Mouse (Mus musculus) liver, postnatal 0 days (tissue): ENCODE data around the gene Kcnk4. TPM values are rescaled to one million over a fixed set of nuclear protein-coding genes. Genes with fewer than 3 reads are reported as not detected.
A peak's percentile ranks its signal among the peaks of the same experiment; 100 is the strongest.

ENCODE experiments used
- ATAC-seq: fragments of 200-750 bp; cut with Nextera tagmentation; 2 replicates; pipeline ENCODE4 v1.8.0; 2017; ENCODE audit warnings: mild to moderate bottlenecking, moderate library complexity
- DNase-seq: peaks from one replicate; pipeline ENCODE4 v3.0.0-alpha.2; 2016
- H3K27ac ChIP-seq: fragments of 300-500 bp; sonication (generic); 2 replicates; pipeline ENCODE4 v1.5.1; 2014; ENCODE audit warnings: antibody characterized with exemption, moderate library complexity, mild to moderate bottlenecking, low read depth
- H3K27me3 ChIP-seq: fragments of 300-500 bp; sonication (generic); 2 replicates; pipeline ENCODE4 v1.6.1; 2014; ENCODE audit warnings: low read length, control low read depth, mixed read lengths; ENCODE audit not compliant: insufficient read depth
- H3K36me3 ChIP-seq: fragments of 300-500 bp; sonication (generic); replicated peaks from 2 replicates; pipeline ENCODE4 v1.6.1; 2014; ENCODE audit warnings: mild to moderate bottlenecking, control low read depth, low read length, moderate library complexity, mixed read lengths; ENCODE audit not compliant: insufficient read depth
- H3K4me1 ChIP-seq: fragments of 300-500 bp; sonication (generic); 2 replicates; pipeline ENCODE4 v1.6.1; 2014; ENCODE audit warnings: antibody characterized with exemption, mild to moderate bottlenecking, control low read depth; ENCODE audit not compliant: insufficient read depth
- H3K4me2 ChIP-seq: fragments of 300-500 bp; sonication (generic); 2 replicates; pipeline ENCODE4 v1.6.1; 2014; ENCODE audit warnings: low read depth, mild to moderate bottlenecking, low read length, moderate library complexity, mixed read lengths
- H3K4me3 ChIP-seq: fragments of 300-500 bp; sonication (generic); 2 replicates; pipeline ENCODE4 v1.5.1; 2014; ENCODE audit warnings: low read depth, low read length
- H3K9ac ChIP-seq: fragments of 300-500 bp; sonication (generic); replicated peaks from 2 replicates; pipeline ENCODE4 v1.6.1; 2014; ENCODE audit warnings: mild to moderate bottlenecking, moderate library complexity
- H3K9me3 ChIP-seq: fragments of 300-500 bp; sonication (generic); 2 replicates; pipeline ENCODE4 v1.6.1; 2016; ENCODE audit warnings: mild to moderate bottlenecking, control low read depth, low read length, mixed read lengths
- CTCF ChIP-seq: sonication (generic); IDR thresholded peaks from 2 replicates; pipeline ENCODE4 v1.5.1; 2016; ENCODE audit warnings: antibody characterized with exemption, low read depth
- EP300 ChIP-seq: IDR thresholded peaks from 2 replicates; pipeline ENCODE4 v1.6.1; 2016; ENCODE audit warnings: antibody characterized with exemption, low read depth, mild to moderate bottlenecking
- WGBS: fragments of 180-500 bp; shearing (Covaris S2); extraction: QIAGEN DNeasy Blood & Tissue Kit; methylation state at CpG from one replicate; pipeline ENCODE4 v1.1.7; 2014; ENCODE audit not compliant: insufficient replicate concordance; 5-methylcytosine and 5-hydroxymethylcytosine counted together
- polyA plus RNA-seq: library from polyadenylated mRNA; unstranded; fragments of >200 nt; fragmentation: Nextera tagmentation; extraction: Ambion mirVana; gene quantifications from 2 replicates; pipeline ENCODE4 v1.2.1, GENCODE M21; 2015

Gene Kcnk4
- polyA plus RNA-seq, 1 experiment from 2014 or later = 0.09 TPM

DNA sequence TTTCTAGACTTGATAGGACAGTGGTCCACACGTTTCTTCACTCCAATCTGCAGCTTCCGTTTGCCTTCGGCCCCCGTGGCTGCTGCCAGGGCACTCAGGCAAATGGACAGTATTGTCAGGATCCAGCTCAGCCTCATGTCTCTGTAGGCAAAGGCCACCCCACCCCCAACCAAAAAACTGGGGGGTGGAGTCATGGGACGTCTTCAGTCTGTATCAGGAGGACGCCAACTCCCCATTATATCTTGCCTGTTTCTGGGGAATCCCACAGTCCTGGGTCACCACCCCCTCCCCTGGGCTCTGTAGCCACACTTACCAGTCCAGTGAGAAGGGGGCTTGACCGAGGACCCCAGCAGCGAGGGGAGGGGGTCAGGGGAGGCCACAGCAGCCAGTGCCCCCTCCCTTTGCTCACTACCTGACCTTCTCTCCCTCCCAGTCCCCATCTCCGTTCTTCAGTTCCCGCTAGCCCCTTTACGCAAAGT lies 44.7 kb upstream of the Kcnk4 start:
- H3K4me3 ChIP-seq = peak overlapping the region; percentile 75
- peak overlapping the region; percentile 68 for H3K9ac ChIP-seq
- H3K9me3 ChIP-seq = no peaks in the 10 kb centered on the region
- no peaks in the 10 kb centered on the region for H3K27me3 ChIP-seq
- WGBS = 9% methylated on average over 11 of the region's 11 CpGs
- H3K4me2 ChIP-seq = peak overlapping the region; percentile 95
- H3K27ac ChIP-seq = peak overlapping the region; percentile 93
- TF ChIP-seq CTCF (no peak), EP300 (no peak)
- peak; percentile 59 for DNase-seq
- ATAC-seq = no peak
- peaks cover 41% of the 10 kb centered on the region for H3K4me1 ChIP-seq
- H3K36me3 ChIP-seq = peaks cover 17% of the 10 kb centered on the region

DNA sequence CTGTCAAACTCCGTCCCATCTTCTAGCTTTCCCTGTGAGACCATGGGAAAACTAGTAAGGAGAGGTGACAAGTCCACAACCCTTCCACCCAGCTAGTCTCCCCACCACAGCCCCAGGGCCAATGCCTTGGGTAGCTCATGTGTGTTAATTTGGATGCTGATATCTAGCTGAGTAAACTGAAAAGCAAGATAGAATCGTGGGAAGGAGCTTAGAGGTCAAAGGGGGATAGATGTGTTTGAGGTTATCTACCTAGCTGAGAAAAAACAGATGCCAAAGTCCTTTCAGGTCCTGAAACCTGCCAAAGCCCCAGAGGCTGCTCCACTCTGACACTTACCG lies 44.3 kb upstream of the Kcnk4 start:
- no peak for ATAC-seq
- Histone ChIP-seq H3K4me1 (peaks cover 45% of the 10 kb centered on the region), H3K9ac (peak overlapping the region; percentile 68; the same call in 1 of the 2 replicates), H3K4me2 (peak overlapping the region; percentile 95), H3K36me3 (peaks cover 13% of the 10 kb centered on the region), H3K9me3 (no peaks in the 10 kb centered on the region), H3K27ac (peak overlapping the region; percentile 93), H3K4me3 (peak overlapping the region; percentile 75), H3K27me3 (no peaks in the 10 kb centered on the region)
- WGBS = 35% methylated on average over 3 of the region's 3 CpGs
- no peak for TF ChIP-seq CTCF
- no peak for TF ChIP-seq EP300
- DNase-seq = no peak

DNA sequence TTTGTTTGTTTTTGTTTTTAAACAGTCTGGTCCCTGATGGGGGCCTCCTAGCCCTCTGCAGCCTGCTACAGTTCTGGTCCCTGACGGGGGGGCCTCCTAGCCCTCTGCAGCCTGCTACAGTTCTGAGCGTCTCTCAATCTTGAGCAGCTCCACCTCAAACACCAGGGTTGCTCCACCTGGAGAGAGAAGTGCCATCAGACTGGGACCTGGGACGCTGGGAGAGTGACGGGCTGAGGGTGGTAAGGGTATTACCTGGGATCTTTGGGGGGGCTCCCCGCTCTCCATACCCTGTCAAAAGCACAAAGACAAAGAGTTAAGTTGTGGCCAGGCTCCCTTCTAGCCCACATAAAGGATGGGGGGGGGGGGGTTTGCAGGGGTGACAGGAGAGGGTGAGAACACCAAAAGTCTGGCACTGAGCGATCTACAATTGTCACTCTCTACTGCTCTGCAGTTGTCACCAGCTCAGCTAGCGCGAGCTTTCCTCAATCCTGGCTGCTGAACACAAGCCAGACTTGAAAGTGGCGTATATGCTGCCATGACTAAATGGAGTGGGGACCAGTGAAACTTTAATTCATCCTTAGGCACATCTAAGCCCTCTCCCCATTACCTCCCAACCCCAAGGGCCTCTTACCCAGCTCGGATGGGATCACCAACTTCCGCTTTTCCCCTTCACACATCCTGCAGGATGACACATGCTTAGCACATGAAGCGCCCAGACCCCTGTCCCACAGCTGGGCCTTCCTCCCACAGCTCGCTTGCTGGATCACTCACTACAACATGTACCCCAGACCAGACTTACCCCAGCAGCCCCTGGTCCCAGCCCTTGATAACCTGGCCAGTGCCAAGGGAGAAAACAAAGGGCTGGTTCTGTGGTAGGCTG lies 43.7 kb upstream of the Kcnk4 start:
- TF ChIP-seq CTCF (no peak), EP300 (no peak)
- no peak for ATAC-seq
- no peaks in the 10 kb centered on the region for H3K27me3 ChIP-seq
- 75% methylated on average over 13 of the region's 13 CpGs for WGBS
- peaks cover 45% of the 10 kb centered on the region for H3K4me1 ChIP-seq
- DNase-seq = no peak
- H3K9me3 ChIP-seq = no peaks in the 10 kb centered on the region
- peak overlapping the region; percentile 95 for H3K4me2 ChIP-seq
- H3K9ac ChIP-seq = peak overlapping the region; percentile 68
- H3K4me3 ChIP-seq = no peak overlapping the region; the same call in 1 of the 2 replicates
- peaks cover 9% of the 10 kb centered on the region for H3K36me3 ChIP-seq
- no peak overlapping the region for H3K27ac ChIP-seq

DNA sequence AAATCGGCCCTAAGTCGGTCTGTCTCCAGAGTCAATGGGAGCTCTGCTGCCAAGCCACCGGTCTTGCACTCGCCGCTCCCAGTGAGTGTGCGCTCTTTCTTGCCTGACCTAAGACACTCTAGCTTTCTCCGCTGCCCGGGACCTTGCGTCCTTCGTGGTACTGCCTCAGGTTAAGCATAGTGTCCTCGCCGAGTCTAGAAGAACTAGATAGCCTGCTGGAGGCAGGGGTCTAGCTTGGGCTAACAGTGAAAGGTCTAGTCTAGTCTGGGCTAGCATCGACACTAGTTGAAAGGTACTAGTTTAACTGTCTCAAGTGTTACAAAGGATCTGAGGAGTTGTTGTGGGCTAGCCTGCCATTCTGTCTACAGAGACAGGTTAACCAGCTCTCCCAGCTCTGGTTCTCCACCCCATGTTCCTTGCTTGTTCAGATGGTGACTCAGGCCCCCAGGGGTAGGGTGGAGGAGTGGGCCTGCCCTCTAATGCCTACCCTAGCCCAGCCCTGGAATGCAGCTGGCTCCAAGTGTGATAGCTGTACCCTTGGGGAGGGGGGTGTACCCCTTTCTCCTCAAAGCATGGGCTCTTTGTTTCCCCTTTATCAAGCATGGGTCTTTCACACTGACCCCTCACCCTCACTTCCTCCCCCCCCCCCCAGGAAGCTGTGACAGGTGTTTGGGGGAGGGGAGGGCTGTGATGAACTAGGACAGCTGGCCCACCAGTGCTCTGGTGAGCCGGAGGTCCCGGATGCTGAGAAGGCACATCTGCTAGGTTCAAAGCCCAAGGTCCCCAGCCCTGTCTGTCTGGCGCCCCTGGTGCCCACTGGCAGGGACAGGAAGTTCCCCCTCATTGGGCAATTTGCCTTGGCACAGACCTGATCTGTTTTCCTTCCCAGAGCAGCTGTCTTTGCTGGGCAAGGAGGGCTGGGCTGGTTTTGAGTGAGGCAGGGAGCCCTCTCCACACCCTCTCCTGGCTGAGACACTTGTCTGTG lies 41.5 kb upstream of the Kcnk4 start, which contains the start of gene Plcb3:
Gene Plcb3, minus strand, starts transcription at position 934 of the 985 bp plus-strand sequence.
- WGBS = under 1% methylated on average over 16 of the region's 16 CpGs
- H3K27ac ChIP-seq = peak within 1 kb of the TSS; percentile 88
- peaks cover 7% of the 10 kb centered on the region for H3K36me3 ChIP-seq
- ATAC-seq = no peak
- H3K4me1 ChIP-seq = peaks cover 37% of the 10 kb centered on the region
- peak within 1 kb of the TSS; percentile 74 for H3K9ac ChIP-seq
- no peaks in the 10 kb centered on the region for H3K27me3 ChIP-seq
- TF ChIP-seq EP300 = peak; percentile 36; the same call in 1 of the 2 replicates
- TF ChIP-seq CTCF = peak; percentile 60
- no peaks in the 10 kb centered on the region for H3K9me3 ChIP-seq
- peak; percentile 79 for DNase-seq
- H3K4me2 ChIP-seq = peak within 1 kb of the TSS; percentile 98
- H3K4me3 ChIP-seq = peak within 1 kb of the TSS; percentile 65

DNA sequence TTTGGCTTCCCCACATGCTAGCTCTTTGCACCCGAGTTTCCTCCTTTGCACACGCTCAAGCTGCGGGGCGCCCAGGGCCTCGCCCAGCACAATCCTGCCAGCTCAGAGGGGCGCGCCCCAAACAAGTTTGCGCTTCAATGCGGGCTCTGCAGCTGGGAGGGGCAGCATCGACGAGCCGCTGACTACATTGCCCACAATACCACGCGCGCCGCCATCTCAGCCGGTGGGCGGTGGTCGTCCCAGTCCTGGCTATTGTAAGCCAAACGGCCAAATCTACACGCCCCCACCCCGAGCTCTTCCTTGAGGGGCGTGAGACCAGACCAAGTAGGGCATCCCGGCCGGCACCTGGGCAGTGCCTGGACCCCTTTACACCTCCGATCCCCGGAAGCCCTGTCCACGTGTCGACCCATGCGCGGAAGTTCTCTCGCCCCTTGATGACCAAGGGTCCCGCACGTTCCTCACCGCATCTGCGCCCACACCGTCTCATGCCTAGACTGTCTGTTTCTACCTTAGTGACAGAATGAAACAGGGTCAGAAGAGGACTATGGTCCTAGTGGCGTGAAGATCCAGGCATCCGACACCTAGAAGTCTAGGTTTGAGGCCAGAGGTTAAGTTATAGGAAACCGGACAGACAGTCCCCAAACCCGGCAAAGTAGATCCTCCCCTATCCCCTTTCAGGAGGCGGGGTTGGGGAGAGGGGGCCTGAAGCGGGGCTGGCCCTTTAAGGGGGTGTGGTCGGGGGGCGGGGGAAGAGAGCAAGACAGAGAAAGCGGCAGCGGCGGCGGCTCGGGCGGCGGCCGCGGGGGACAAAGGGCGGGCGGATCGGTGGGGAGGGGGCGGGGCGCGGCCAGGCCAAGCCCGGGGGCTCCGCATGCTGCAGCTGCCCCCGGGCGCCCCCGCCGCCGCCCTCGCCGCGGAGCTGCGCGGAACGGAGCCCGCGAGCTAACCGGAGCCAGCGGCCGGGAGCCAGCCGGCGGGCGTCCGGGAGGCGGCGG lies 40.2 kb upstream of the Kcnk4 start, which contains the start of gene Ppp1r14b:
Gene Ppp1r14b, plus strand, starts transcription at position 758 of the 995 bp plus-strand sequence.
- WGBS = 1% methylated on average over 63 of the region's 84 CpGs
- DNase-seq = peak; percentile 88
- Histone ChIP-seq H3K27ac (peak within 1 kb of the TSS; percentile 88), H3K4me2 (peak within 1 kb of the TSS; percentile 98), H3K27me3 (no peaks in the 10 kb centered on the region), H3K9me3 (no peaks in the 10 kb centered on the region), H3K9ac (peak within 1 kb of the TSS; percentile 74), H3K4me3 (peak within 1 kb of the TSS; percentile 65), H3K36me3 (peaks cover 7% of the 10 kb centered on the region), H3K4me1 (peaks cover 47% of the 10 kb centered on the region)
- no peak for TF ChIP-seq EP300
- TF ChIP-seq CTCF = no peak
- peak; percentile 62 for ATAC-seq
